Mouse (Mus musculus): ENCODE data around the gene Bivm.

The Bivm gene

DNA sequence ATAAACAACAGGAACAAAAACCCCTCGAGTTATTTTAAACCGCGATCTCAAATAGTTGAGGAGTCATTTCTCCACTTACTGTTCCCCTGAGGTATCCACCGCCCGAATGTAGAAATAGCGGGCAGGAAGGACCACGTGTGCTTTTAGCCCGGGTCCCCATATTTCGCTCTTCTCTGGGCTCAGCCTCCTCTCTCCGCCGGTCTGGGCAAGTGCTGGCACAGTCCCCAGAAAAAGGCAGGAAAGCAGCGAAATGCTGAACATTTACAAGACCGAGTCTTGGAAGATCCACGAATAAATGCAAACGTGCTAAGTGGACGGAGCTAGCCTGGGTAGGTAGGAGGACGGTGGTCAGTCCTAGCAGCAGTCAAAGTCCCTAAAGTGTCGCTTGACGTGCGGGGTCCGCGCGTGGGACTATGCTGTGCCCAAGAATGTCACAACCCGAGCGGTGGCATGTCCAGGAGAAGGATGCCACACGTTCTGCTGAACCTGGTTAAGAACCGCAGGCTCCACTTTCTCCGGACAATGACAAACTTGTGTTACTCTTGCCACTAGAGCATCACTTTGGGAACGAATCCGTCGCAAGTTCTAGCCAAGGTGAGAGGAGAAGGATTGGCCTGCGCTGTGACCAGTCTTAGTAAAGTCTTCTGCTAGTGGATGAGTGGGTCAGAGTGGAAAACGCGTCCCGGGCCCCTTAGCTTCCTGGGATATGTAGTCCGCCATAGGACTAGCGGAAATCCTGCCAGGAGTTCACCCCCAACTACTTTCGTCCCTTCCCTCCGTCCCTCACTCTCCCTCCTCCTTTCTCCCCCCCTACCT lies at the start of gene Bivm, which contains the start of gene Kdelc1:
Gene Bivm (plus strand): TSS at position 719 of the 816 bp plus-strand sequence.
Gene Kdelc1 (minus strand): TSS at position 570 of the 816 bp plus-strand sequence.
- peak; percentile 95 for DNase-seq (ENCODE audit: inconsistent ontology term)

GRCm38 (mm10) chr1:44101448-44102225 lies 17.1 kb upstream of the Bivm start:
- DNase-seq (ENCODE audit: inconsistent ontology term): peak; percentile 56

- DNase-seq (ENCODE audit: inconsistent ontology term): peak; percentile 98
Measured at GRCm38 (mm10) chr1:44102259-44102717, 16.5 kb upstream of the Bivm start, which contains the start of gene Tex30. Gene Tex30, minus strand, starts transcription at chr1:44102441.

- DNase-seq (ENCODE audit: inconsistent ontology term): no peak
Measured at GRCm38 (mm10) chr1:44102939-44103338, 15.8 kb upstream of the Bivm start.

DNA sequence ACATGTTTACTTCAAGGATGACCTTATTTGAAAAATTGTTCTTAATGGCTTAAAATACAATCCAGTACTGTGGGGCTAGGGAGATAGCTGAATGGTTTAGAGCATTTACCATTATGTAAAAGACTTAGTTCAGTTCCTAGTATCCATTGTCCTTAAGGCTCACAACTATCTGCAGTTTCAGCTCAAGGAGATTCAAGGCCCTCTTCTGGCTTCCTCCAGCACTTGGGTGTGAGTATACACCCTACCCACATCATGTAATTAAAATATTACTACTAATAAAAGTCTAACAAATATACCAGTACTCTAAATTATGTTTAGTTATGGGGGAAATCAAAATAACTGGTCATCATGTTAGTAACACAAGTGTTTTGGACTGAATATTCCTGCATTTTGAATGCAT lies 1.2 kb upstream of the Bivm start:
- no peak for DNase-seq (ENCODE audit: inconsistent ontology term)

GRCm38 (mm10) chr1:44119201-44120073 lies 680 bp downstream of the Bivm start:
- peak; percentile 91 for DNase-seq (ENCODE audit: inconsistent ontology term)

- DNase-seq (ENCODE audit: inconsistent ontology term): no peak
Measured at GRCm38 (mm10) chr1:44120074-44120406, 1.3 kb downstream of the Bivm start.

DNA sequence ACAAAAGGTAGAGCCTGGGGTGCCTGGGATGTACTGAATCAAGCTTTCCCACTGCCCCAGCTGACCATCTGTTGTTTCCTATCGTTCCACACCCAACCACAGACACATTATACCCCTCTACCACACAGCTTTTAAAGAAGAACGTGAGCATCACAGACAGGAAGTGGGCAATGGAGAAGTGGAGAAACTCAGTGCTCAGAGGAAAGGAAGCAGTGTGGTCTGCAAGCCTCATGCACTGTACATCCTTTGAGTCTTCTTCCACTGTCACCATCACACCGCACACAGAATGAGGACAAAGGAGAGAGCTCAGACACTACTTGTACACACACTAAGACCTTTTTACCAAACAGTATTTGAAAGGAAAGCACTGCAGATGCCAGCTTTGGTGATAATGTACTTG lies 3.5 kb downstream of the Bivm start:
- DNase-seq (ENCODE audit: inconsistent ontology term): no peak

GRCm38 (mm10) chr1:44125590-44125989 lies 6.8 kb downstream of the Bivm start:
- DNase-seq (ENCODE audit: inconsistent ontology term): no peak

GRCm38 (mm10) chr1:44129929-44130581 lies 11.3 kb downstream of the Bivm start:
- DNase-seq (ENCODE audit: inconsistent ontology term): no peak

DNA sequence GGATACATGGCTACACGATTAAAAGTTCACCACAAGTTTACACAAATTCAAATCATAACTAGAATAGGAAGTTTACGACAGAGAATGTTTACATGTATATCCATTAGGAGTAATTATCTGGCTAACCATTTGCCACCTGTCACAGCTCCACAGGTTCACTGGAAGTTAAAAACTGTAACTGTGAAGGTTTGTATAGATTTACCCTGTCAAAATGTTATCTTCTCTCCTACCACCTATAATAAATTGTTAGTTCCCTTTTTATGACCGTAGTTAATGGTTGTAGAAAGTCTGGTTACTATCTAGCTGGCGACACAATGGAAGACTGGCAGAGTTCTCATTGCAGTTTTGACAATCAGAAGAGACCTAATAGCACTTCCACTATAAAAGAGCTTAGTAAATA lies 21.5 kb downstream of the Bivm start:
- no peak for DNase-seq (ENCODE audit: inconsistent ontology term)

- DNase-seq (ENCODE audit: inconsistent ontology term): no peak
Measured at GRCm38 (mm10) chr1:44142747-44143146, 24.0 kb downstream of the Bivm start.

- DNase-seq (ENCODE audit: inconsistent ontology term): peak; percentile 94
Measured at GRCm38 (mm10) chr1:44147563-44148381, 29.0 kb downstream of the Bivm start, which contains the start of gene Ercc5. Gene Ercc5, plus strand, starts transcription at chr1:44147744.

GRCm38 (mm10) chr1:44148706-44149105 lies 29.9 kb downstream of the Bivm start:
- peak; percentile 11 for DNase-seq (ENCODE audit: inconsistent ontology term)

DNA sequence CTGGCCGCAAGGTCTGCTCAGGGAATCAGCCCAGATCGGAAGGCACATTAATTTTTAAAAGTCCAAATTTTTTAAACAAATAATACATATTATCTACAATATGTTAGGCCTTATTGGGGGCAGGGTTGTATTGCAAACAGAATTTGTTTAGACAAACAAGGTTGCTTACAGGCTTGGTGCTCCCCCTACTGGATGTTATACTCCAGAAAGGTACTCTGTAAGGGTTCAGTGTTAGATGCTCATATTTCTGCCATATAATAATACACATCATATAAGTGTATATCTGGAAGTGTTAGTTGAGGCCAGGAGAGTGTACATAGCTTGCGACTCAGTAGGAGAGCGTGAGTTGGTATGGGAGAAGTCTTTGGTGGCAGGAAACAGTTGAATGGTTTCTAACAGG lies 36.5 kb downstream of the Bivm start:
- DNase-seq (ENCODE audit: inconsistent ontology term): no peak

DNA sequence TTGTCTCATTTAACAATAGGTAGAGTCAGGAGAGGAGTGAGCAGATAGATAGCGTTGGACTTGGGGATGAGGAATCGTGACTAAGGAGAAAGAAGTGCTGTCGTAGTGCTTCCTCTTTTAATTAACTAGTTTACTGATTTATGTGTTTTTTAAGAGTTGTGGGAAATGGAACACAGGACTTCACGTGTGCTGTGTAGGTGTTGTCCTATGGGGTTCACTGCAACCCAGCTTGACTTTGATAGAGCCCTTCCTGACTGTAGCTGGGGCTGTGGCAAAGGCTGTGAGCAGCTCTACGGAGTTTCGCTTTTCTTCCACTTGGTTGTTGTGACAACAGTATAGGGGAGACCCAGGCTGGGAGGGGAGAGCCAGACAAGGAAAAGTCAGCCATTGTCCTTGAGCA lies 39.6 kb downstream of the Bivm start:
- DNase-seq (ENCODE audit: inconsistent ontology term): no peak

GRCm38 (mm10) chr1:44161818-44162217 lies 43.1 kb downstream of the Bivm start:
- DNase-seq (ENCODE audit: inconsistent ontology term): no peak

GRCm38 (mm10) chr1:44162389-44162788 lies 43.6 kb downstream of the Bivm start:
- no peak for DNase-seq (ENCODE audit: inconsistent ontology term)

DNA sequence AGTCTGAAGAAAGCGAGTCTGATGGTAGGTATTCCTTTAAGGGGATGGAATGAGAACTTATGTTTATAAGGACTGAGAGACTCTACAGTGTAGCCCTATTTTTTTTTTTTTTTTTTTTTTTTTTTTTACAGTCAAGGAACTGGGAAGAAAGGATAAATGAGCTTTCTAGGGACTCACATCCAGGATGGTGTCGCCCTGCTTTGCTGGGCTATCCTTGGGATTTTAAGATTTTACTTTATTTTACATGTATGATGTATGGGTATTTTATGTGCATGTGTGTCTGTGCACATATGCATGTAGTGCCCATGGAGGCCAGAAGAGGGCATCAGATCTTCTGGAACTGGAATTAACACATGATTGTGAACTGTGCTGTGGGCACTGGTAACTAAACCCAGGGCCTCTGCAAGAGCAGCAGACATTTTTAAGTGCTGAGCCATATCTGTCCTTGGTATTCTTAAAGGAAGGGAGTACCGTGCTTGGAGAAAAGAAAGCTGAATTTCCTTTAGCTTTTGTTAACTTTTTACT lies 49.2 kb downstream of the Bivm start:
- DNase-seq (ENCODE audit: inconsistent ontology term): no peak

- no peak for DNase-seq (ENCODE audit: inconsistent ontology term)
Measured at GRCm38 (mm10) chr1:44172656-44173055, 53.9 kb downstream of the Bivm start.
